20 mouse cellular contexts compared by ENCODE assay signal in genomic region chr16:23653028-23653427, GRCm38 (mm10).
"Had no signal": no experiment of that assay in that cellular context is flagged by ENCODE, and none has a peak within 500 bp of the region (broad histone marks: within the 10 kb centered on the region; RNA-seq: fewer than 3 reads in every experiment).

No protein-coding gene starts in this region.

- H3K27me3 ChIP-seq: limb, embryonic 12.5 days; limb, embryonic 15.5 days; midbrain, embryonic 12.5 days; midbrain, embryonic 15.5 days; neural tube, embryonic 12.5 days; neural tube, embryonic 15.5 days had no signal

- H3K9me3 ChIP-seq: limb, embryonic 12.5 days; limb, embryonic 15.5 days; midbrain, embryonic 12.5 days; midbrain, embryonic 15.5 days; neural tube, embryonic 12.5 days; neural tube, embryonic 15.5 days had no signal

- H3K36me3 ChIP-seq: limb, embryonic 12.5 days; limb, embryonic 15.5 days; midbrain, embryonic 12.5 days; midbrain, embryonic 15.5 days; neural tube, embryonic 12.5 days; neural tube, embryonic 15.5 days had no signal

- ATAC-seq: liver, postnatal 0 days; lung, postnatal 0 days; midbrain, embryonic 15.5 days had no signal

- H3K4me3 ChIP-seq: layer of hippocampus, adult 2 months; limb, embryonic 12.5 days; limb, embryonic 15.5 days; midbrain, embryonic 12.5 days; midbrain, embryonic 15.5 days; neural tube, embryonic 12.5 days; neural tube, embryonic 15.5 days had no signal

- H3K4me2 ChIP-seq: limb, embryonic 12.5 days; limb, embryonic 15.5 days; liver, embryonic 11.5 days; lung, embryonic 14.5 days; midbrain, embryonic 12.5 days; midbrain, embryonic 15.5 days; neural tube, embryonic 12.5 days; neural tube, embryonic 15.5 days had no signal

- H3K9ac ChIP-seq: limb, embryonic 12.5 days; limb, embryonic 15.5 days; liver, embryonic 14.5 days; liver, postnatal 0 days; lung, embryonic 14.5 days; midbrain, embryonic 12.5 days; midbrain, embryonic 15.5 days; neural tube, embryonic 12.5 days; neural tube, embryonic 15.5 days had no signal

- DNase-seq: kidney, postnatal 25 days; left cerebral cortex, postnatal 4 days; liver, postnatal 0 days; lung, embryonic 14.5 days; retina, postnatal 1 day; right cerebral cortex, postnatal 25 days; thymus, adult 18-20 months; thymus, postnatal 36 days had no signal

- H3K4me1 ChIP-seq: limb, embryonic 12.5 days; limb, embryonic 15.5 days; midbrain, embryonic 12.5 days; midbrain, embryonic 15.5 days; neural tube, embryonic 12.5 days; neural tube, embryonic 15.5 days had no signal

- H3K27ac ChIP-seq: kidney, postnatal 0 days; layer of hippocampus, adult 2 months; limb, embryonic 12.5 days; limb, embryonic 15.5 days; liver, embryonic 14.5 days; macrophage; midbrain, embryonic 12.5 days; midbrain, embryonic 15.5 days; neural tube, embryonic 12.5 days; neural tube, embryonic 15.5 days had no signal
